Mouse (Mus musculus): ENCODE data around the gene Cmah.

DNA sequence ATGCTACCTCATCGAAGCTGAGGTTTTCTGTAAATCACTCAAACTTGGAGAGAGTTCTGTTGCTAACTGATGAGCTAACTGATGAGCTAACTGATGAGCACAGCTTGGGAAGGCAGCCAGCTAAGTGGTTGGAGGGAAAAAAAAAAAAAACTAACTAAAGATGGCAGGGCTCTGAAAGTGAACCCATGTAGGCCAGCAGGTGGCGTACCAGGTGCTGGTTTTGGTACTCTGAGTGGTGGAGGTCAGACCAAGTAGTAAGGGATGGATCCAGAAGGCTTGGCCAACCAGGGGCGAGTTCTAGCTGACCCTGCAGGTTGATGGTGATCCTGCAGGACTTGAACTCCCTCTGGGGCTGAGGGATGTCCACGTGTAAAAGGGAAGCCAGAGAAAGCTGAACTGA, 89.2 kb downstream of the Cmah start:
- TF ChIP-seq POLR2A (IDR thresholded peaks at IDR 0.05; ENCODE audit: borderline replicate concordance, extremely low read depth, insufficient read depth, insufficient read length, poor library complexity, severe bottlenecking) (no peak), CTCF (IDR thresholded peaks at IDR 0.05; ENCODE audit: borderline replicate concordance, extremely low read depth, insufficient read depth, insufficient read length) (peak; percentile 35; the same call in 1 of the 2 replicates)
